Mouse (Mus musculus) embryonic facial prominence, embryonic 12.5 days (tissue): Measurements from ENCODE around the gene Nme7. TPM values are rescaled to one million over a fixed set of nuclear protein-coding genes. Genes with fewer than 3 reads are reported as not detected.

Source experiments
- ATAC-seq: fragments of 200-750 bp; cut with Nextera tagmentation; 2 replicates; pipeline ENCODE4 v1.8.0; 2017; ENCODE audit not compliant: insufficient number of reproducible peaks, insufficient read depth, low FRiP score, low TSS enrichment
- H3K27ac ChIP-seq: fragments of 300-500 bp; sonication (generic); 2 replicates; pipeline ENCODE4 v1.5.1; 2016; ENCODE audit warnings: mild to moderate bottlenecking
- H3K27me3 ChIP-seq: fragments of 300-500 bp; sonication (generic); 2 replicates; pipeline ENCODE4 v1.6.1; 2016; ENCODE audit warnings: mild to moderate bottlenecking, moderate library complexity
- H3K36me3 ChIP-seq: fragments of 300-500 bp; sonication (generic); 2 replicates; pipeline ENCODE4 v1.6.1; 2016; ENCODE audit warnings: mild to moderate bottlenecking
- H3K4me1 ChIP-seq: fragments of 300-500 bp; sonication (generic); 2 replicates; pipeline ENCODE4 v1.6.1; 2016
- H3K4me2 ChIP-seq: fragments of 300-500 bp; sonication (generic); replicated peaks from 2 replicates; pipeline ENCODE4 v1.6.1; 2016; ENCODE audit warnings: mild to moderate bottlenecking, moderate library complexity
- H3K4me3 ChIP-seq: fragments of 300-500 bp; sonication (generic); 2 replicates; pipeline ENCODE4 v1.5.1; 2016; ENCODE audit warnings: mild to moderate bottlenecking
- H3K9ac ChIP-seq: fragments of 300-500 bp; sonication (generic); 2 replicates; pipeline ENCODE4 v1.6.1; 2016; ENCODE audit warnings: mild to moderate bottlenecking, moderate library complexity
- H3K9me3 ChIP-seq: fragments of 300-500 bp; sonication (generic); 2 replicates; pipeline ENCODE4 v1.6.1; 2016; ENCODE audit warnings: mild to moderate bottlenecking, moderate library complexity
- WGBS: fragments of 180-500 bp; shearing (Covaris S2); methylation state at CpG from one replicate; pipeline ENCODE4 v1.1.7; 2016; 5-methylcytosine and 5-hydroxymethylcytosine counted together
- polyA plus RNA-seq: library from polyadenylated mRNA; unstranded; fragments of >200 nt; fragmentation: Nextera tagmentation; extraction: Ambion mirVana; gene quantifications from 2 replicates; pipeline ENCODE4 v1.2.1, GENCODE M21; 2016

Nme7 gene
- polyA plus RNA-seq, 1 experiment from 2014 or later = 41.0 TPM

GRCm38 (mm10) chr1:164361997-164362396 lies 58.1 kb downstream of the Nme7 start:
- Histone ChIP-seq H3K36me3 (no peaks in the 10 kb centered on the region), H3K4me2 (no peak overlapping the region), H3K27ac (no peak overlapping the region), H3K9ac (no peak overlapping the region), H3K4me3 (no peak overlapping the region), H3K9me3 (no peaks in the 10 kb centered on the region), H3K4me1 (no peaks in the 10 kb centered on the region), H3K27me3 (no peaks in the 10 kb centered on the region)
- 84% methylated on average over 2 of the region's 2 CpGs for WGBS
- ATAC-seq = no peak

GRCm38 (mm10) chr1:164366156-164367128 lies 62.5 kb downstream of the Nme7 start:
- H3K9me3 ChIP-seq = no peaks in the 10 kb centered on the region
- no peaks in the 10 kb centered on the region for H3K36me3 ChIP-seq
- no peak overlapping the region for H3K4me3 ChIP-seq
- no peak overlapping the region for H3K9ac ChIP-seq
- H3K4me2 ChIP-seq = no peak overlapping the region
- H3K4me1 ChIP-seq = no peaks in the 10 kb centered on the region
- no peaks in the 10 kb centered on the region for H3K27me3 ChIP-seq
- 73% methylated on average over 12 of the region's 12 CpGs for WGBS
- H3K27ac ChIP-seq = no peak overlapping the region
- peak; percentile 74; the same call in 1 of the 2 replicates for ATAC-seq

DNA sequence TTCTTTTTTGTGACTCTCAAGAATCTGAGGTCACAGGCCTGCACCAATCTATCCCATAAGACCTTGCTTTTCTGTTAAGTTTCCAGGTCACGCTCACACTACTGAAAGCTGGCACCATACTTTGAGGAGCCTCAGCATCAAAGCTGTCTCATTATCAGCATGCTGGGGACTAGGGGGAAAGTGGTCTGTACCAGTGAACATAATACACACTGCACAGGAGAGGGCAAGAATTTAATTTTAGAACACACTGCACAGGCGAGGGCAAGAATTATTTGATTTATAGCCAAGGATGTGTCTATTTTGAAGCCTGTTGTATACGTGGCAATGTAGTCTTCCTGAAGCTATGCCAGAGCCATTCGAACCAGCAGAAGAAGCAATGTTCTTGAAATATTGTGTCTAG lies 64.2 kb downstream of the Nme7 start:
- no peak overlapping the region for H3K4me2 ChIP-seq
- no peak overlapping the region for H3K4me3 ChIP-seq
- WGBS = 87% methylated on average over 4 of the region's 4 CpGs
- H3K27ac ChIP-seq = no peak overlapping the region
- no peak overlapping the region for H3K9ac ChIP-seq
- H3K27me3 ChIP-seq = no peaks in the 10 kb centered on the region
- H3K36me3 ChIP-seq = no peaks in the 10 kb centered on the region
- no peaks in the 10 kb centered on the region for H3K4me1 ChIP-seq
- no peaks in the 10 kb centered on the region for H3K9me3 ChIP-seq
- ATAC-seq = no peak

- Histone ChIP-seq H3K4me1 (no peaks in the 10 kb centered on the region), H3K27me3 (no peaks in the 10 kb centered on the region), H3K9ac (no peak overlapping the region), H3K4me3 (no peak overlapping the region), H3K36me3 (no peaks in the 10 kb centered on the region), H3K9me3 (no peaks in the 10 kb centered on the region), H3K4me2 (no peak overlapping the region), H3K27ac (no peak overlapping the region)
- ATAC-seq = no peak
- 89% methylated on average over 2 of the region's 2 CpGs for WGBS
These were observed 65.9 kb downstream of the Nme7 start for GRCm38 (mm10) chr1:164369781-164370180.

DNA sequence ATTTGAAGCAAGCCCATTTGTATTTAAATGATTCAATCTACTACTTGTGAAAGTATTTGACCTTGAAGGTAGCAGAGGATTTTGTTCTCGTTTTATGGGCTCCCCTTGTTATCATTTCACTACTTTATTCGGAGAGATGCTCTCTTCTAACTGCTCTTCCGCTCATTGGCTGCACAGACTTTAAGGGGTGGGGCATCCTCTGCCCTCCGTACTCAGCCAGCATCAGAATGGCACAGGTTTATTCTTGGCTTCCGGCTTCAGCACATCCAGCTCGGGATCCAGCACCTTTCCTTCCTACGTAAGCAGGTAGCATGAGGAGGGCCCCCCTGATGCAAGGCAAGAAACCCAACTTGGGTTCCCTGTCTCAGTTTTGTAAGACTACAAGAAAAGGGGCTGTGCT lies 69.1 kb downstream of the Nme7 start:
- no peaks in the 10 kb centered on the region for H3K36me3 ChIP-seq
- no peak for ATAC-seq
- no peak overlapping the region for H3K27ac ChIP-seq
- no peak overlapping the region for H3K4me2 ChIP-seq
- no peaks in the 10 kb centered on the region for H3K27me3 ChIP-seq
- 90% methylated on average over 7 of the region's 7 CpGs for WGBS
- no peak overlapping the region for H3K9ac ChIP-seq
- H3K9me3 ChIP-seq = no peaks in the 10 kb centered on the region
- H3K4me1 ChIP-seq = no peaks in the 10 kb centered on the region
- no peak overlapping the region for H3K4me3 ChIP-seq

DNA sequence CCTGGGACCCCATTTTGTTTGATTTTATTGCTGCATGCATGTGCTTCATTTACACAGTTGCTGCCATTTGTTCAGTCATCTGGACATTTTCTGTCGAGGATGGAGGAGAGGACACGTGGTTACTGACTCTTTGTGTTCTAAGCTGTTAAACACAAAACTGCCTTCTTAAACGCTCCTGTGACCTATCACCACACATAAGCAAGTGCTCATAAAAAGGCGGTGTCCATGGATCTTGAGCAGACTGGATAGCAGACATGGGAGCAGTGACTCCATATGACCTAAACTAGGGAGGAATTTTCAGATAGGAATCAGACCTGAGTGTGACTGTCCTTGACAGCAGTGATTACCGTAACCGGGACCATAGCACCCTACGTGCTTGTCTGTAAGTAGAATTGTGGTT lies 70.1 kb downstream of the Nme7 start:
- Histone ChIP-seq H3K4me1 (no peaks in the 10 kb centered on the region), H3K36me3 (no peaks in the 10 kb centered on the region), H3K4me3 (no peak overlapping the region), H3K9ac (no peak overlapping the region), H3K27ac (no peak overlapping the region), H3K9me3 (no peaks in the 10 kb centered on the region), H3K4me2 (no peak overlapping the region), H3K27me3 (no peaks in the 10 kb centered on the region)
- 91% methylated on average over 7 of the region's 7 CpGs for WGBS
- no peak for ATAC-seq

DNA sequence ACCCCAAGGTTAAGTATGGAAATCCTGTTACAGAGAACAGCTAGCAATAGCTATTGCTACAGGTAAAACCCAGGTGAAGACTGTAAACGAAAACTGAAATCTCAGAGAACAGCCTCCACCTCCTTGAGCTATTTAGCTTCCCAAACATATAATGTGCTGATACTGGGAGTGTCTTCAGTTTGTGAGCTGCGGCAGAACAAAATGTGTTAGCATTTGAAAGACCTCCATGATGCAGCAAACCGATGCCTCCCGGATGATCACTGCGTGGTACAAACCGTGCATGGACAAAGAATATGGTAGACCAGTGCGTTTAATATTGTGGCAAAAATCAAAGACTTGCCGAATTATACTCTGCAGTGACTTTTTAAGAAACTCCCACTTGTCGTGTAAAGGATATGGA lies 71.7 kb downstream of the Nme7 start:
- WGBS = 95% methylated on average over 9 of the region's 9 CpGs
- no peaks in the 10 kb centered on the region for H3K4me1 ChIP-seq
- H3K4me2 ChIP-seq = no peak overlapping the region

DNA sequence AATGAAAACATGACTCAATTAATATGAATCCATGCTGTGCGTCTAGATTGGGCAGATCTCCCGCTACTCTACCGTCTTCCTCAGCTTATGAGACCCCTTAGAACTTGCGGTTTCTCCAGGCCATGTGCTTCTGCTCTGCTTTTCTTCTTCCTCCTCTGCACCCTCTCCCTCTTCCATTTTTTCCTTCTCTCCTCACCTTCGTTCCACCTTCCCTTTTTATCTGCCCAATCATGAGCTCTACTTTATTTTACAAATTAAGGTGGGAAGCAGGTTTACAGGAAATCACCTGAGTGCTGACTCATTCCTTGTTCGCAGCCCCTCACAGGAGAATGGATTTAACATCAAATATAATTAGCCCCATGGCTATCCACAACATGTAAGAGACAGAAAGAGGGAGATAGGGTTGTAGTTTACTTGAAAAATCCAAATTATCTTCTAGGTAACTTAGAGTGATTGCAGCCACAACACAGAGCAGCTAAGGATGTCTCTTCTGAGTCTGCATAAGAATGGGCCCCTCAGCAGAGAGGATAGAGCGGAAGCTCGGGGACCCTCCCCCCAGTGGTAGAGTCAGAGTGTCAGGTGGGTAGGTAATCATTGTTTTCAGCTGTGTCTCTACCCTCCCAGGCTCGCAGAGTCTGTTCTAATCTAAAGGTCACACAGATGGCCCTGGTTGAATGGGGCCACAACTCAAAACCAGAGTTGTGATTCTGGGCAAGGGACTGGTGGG lies 73.0 kb downstream of the Nme7 start:
- ATAC-seq = no peak
- Histone ChIP-seq H3K27ac (no peak overlapping the region), H3K9me3 (no peaks in the 10 kb centered on the region), H3K9ac (no peak overlapping the region), H3K36me3 (no peaks in the 10 kb centered on the region), H3K27me3 (no peaks in the 10 kb centered on the region), H3K4me1 (no peaks in the 10 kb centered on the region), H3K4me3 (no peak overlapping the region), H3K4me2 (no peak overlapping the region)
- 66% methylated on average over 9 of the region's 9 CpGs for WGBS

More for the DNA sequence above, 71.7 kb downstream of the Nme7 start:
- Histone ChIP-seq H3K4me3 (no peak overlapping the region), H3K27me3 (no peaks in the 10 kb centered on the region), H3K9me3 (no peaks in the 10 kb centered on the region), H3K36me3 (no peaks in the 10 kb centered on the region), H3K27ac (no peak overlapping the region), H3K9ac (no peak overlapping the region)
- ATAC-seq = no peak

DNA sequence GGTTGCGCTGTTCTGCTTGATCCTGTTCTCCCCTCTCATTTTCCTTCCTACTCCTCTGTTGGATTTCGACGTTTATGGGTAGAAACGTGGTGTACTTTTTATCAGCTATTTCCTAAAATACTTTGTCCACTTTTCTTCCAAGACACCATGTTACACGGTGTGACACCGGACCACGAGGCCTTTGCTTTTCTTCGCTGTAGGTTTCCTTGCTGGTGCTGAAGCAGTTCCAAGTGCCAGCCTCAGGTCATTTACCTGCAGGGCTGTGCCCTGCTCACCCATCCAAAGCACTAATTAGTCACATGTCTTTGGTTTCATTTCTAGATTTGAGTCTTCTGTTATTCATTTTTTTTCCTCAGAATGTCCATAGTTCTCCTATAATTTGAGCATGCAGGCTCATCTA lies 79.7 kb downstream of the Nme7 start:
- ATAC-seq = no peak
- Histone ChIP-seq H3K4me1 (no peaks in the 10 kb centered on the region), H3K27me3 (no peaks in the 10 kb centered on the region), H3K36me3 (no peaks in the 10 kb centered on the region), H3K9ac (no peak overlapping the region), H3K4me2 (no peak overlapping the region), H3K9me3 (no peaks in the 10 kb centered on the region), H3K27ac (no peak overlapping the region), H3K4me3 (no peak overlapping the region)
- WGBS = 91% methylated on average over 8 of the region's 8 CpGs

DNA sequence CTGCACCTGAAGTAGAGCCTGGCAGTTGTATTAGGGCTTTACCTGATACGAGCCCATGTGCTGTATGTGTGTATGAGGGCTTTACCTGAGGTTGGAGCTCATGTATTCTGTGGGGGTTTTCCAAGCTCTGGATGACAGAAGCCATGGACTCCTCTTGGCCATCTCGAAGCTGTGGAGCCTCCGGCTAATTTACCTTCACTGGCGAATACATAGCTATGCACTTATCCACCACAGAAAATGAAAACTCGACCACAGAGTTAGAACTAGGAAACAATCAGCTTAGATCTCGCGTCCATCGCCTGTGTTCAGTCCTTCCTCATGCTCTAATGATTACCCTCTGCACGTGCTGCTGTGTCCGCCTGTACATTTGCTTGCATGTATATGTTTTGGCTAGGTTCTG lies 80.4 kb downstream of the Nme7 start:
- Histone ChIP-seq H3K4me2 (no peak overlapping the region), H3K36me3 (no peaks in the 10 kb centered on the region), H3K4me1 (no peaks in the 10 kb centered on the region), H3K4me3 (no peak overlapping the region), H3K27ac (no peak overlapping the region), H3K9ac (no peak overlapping the region), H3K27me3 (no peaks in the 10 kb centered on the region), H3K9me3 (no peaks in the 10 kb centered on the region)
- ATAC-seq = no peak
- 94% methylated on average over 10 of the region's 10 CpGs for WGBS

DNA sequence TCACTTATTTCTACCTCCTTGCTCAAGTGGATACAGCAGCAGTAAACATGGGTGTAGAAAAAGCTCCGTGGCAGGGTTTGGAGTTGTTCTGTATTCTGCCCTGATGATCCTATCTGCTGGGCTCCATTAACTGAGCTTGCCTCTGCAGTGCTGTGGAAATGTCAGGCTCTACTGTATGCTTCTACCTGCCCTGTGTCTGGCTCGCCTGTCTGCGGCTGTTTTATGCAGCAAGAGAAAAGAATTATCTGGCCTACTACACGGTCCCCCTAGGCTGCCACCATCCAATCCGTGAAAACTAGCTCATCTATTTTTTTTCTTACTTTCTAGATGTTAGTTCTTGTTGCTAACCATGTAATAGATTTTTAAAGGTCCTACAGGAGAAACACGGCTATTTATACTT lies 81.1 kb downstream of the Nme7 start:
- H3K4me2 ChIP-seq = no peak overlapping the region
- H3K4me3 ChIP-seq = no peak overlapping the region
- H3K27me3 ChIP-seq = no peaks in the 10 kb centered on the region
- H3K27ac ChIP-seq = no peak overlapping the region
- no peak for ATAC-seq
- no peaks in the 10 kb centered on the region for H3K36me3 ChIP-seq
- no peaks in the 10 kb centered on the region for H3K9me3 ChIP-seq
- H3K9ac ChIP-seq = no peak overlapping the region
- 87% methylated on average over 6 of the region's 6 CpGs for WGBS
- no peaks in the 10 kb centered on the region for H3K4me1 ChIP-seq

DNA sequence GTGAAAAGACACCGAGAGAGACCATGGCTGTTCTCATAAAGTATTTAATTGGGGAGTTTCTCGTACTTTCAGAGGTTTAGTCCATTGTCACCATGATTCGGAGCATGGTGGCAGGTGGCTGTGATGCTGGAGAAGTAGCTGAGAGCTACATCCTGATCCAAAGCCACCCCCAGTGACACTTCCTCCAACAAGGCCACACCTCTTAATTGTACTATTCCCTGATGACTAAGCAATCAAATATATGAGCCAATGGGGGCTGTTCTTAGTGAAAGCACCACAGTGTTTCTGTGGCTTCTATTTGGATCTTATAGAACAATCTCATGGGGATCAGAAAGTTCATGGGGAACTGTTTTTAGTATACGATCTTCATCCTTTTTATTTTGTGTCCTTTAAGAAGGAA lies 85.8 kb downstream of the Nme7 start:
- ATAC-seq = no peak
- 93% methylated on average over 4 of the region's 4 CpGs for WGBS
- Histone ChIP-seq H3K27ac (no peak overlapping the region), H3K9me3 (no peaks in the 10 kb centered on the region), H3K4me3 (no peak overlapping the region), H3K4me1 (peaks cover 3% of the 10 kb centered on the region; the same call in 1 of the 2 replicates), H3K9ac (no peak overlapping the region), H3K4me2 (no peak overlapping the region), H3K27me3 (no peaks in the 10 kb centered on the region), H3K36me3 (no peaks in the 10 kb centered on the region)
